Mouse (Mus musculus) ES-E14 (cell line): ENCODE measurements around the gene Rsbn1.

Source experiments
- HCFC1 ChIP-seq: IDR thresholded peaks from 2 replicates; pipeline ENCODE4 v1.6.1; 2012; ENCODE audit warnings: low read length, inconsistent platforms, borderline replicate concordance; ENCODE audit not compliant: insufficient read depth
- ZC3H11A ChIP-seq: IDR thresholded peaks from 2 replicates; pipeline ENCODE4 v1.6.1; 2012; ENCODE audit warnings: low read depth, mild to moderate bottlenecking, inconsistent platforms, low read length, borderline replicate concordance
- ZNF384 ChIP-seq: IDR thresholded peaks from 2 replicates; pipeline ENCODE4 v1.6.1; 2012; ENCODE audit warnings: low read depth, low read length, inconsistent platforms

- TF ChIP-seq HCFC1 = no peak
- TF ChIP-seq ZNF384 = no peak
- 0 out of 2 replicates have a peak, but pooled peaks have one; percentile 25 for TF ChIP-seq ZC3H11A
Observed at GRCm38 (mm10) chr3:103887581-103887980, 26.3 kb upstream of the Rsbn1 start.
